Mouse (Mus musculus) heart, embryonic 13.5 days (tissue): ENCODE results near the gene Mfap2. TPM values are rescaled to one million over a fixed set of nuclear protein-coding genes. Genes with fewer than 3 reads are reported as not detected.
A peak's percentile ranks its signal among the peaks of the same experiment; 100 is the strongest.

Source experiments
- ATAC-seq: fragments of 200-750 bp; cut with Nextera tagmentation; 2 replicates; pipeline ENCODE4 v1.8.0; 2017; ENCODE audit warnings: moderate TSS enrichment; ENCODE audit not compliant: insufficient number of reproducible peaks, low FRiP score, low TSS enrichment; ENCODE audit errors: extremely low read depth
- H3K27ac ChIP-seq: fragments of 300-500 bp; sonication (generic); replicated peaks from 2 replicates; pipeline ENCODE4 v1.5.1; 2015; ENCODE audit warnings: moderate library complexity, mild to moderate bottlenecking, inconsistent platforms
- H3K27me3 ChIP-seq: fragments of 300-500 bp; sonication (generic); replicated peaks from 2 replicates; pipeline ENCODE4 v1.6.1; 2015; ENCODE audit warnings: mild to moderate bottlenecking, inconsistent platforms
- H3K36me3 ChIP-seq: fragments of 300-500 bp; sonication (generic); 2 replicates; pipeline ENCODE4 v1.6.1; 2015; ENCODE audit warnings: mild to moderate bottlenecking, inconsistent platforms
- H3K4me1 ChIP-seq: fragments of 300-500 bp; sonication (generic); 2 replicates; pipeline ENCODE4 v1.6.1; 2015; ENCODE audit warnings: inconsistent platforms
- H3K4me2 ChIP-seq: fragments of 300-500 bp; sonication (generic); 2 replicates; pipeline ENCODE4 v1.6.1; 2015; ENCODE audit warnings: inconsistent platforms, mild to moderate bottlenecking, moderate library complexity
- H3K4me3 ChIP-seq: fragments of 300-500 bp; sonication (generic); 2 replicates; pipeline ENCODE4 v1.5.1; 2015; ENCODE audit warnings: moderate library complexity, mild to moderate bottlenecking, inconsistent platforms
- H3K9ac ChIP-seq: fragments of 300-500 bp; sonication (generic); 2 replicates; pipeline ENCODE4 v1.6.1; 2015; ENCODE audit warnings: inconsistent platforms, mild to moderate bottlenecking, moderate library complexity
- H3K9me3 ChIP-seq: fragments of 300-500 bp; sonication (generic); 2 replicates; pipeline ENCODE4 v1.6.1; 2016; ENCODE audit warnings: inconsistent platforms
- WGBS: fragments of 180-500 bp; shearing (Covaris S2); methylation state at CpG from one replicate; pipeline ENCODE4 v1.1.7; 2015; ENCODE audit warnings: mixed read lengths; 5-methylcytosine and 5-hydroxymethylcytosine counted together
- polyA plus RNA-seq: library from polyadenylated mRNA; unstranded; fragments of >200 nt; fragmentation: Nextera tagmentation; extraction: Ambion mirVana; gene quantifications from 2 replicates; pipeline ENCODE4 v1.2.1, GENCODE M21; 2015

Mfap2 gene
- polyA plus RNA-seq, result 273 and 299 TPM in 2 replicates

DNA sequence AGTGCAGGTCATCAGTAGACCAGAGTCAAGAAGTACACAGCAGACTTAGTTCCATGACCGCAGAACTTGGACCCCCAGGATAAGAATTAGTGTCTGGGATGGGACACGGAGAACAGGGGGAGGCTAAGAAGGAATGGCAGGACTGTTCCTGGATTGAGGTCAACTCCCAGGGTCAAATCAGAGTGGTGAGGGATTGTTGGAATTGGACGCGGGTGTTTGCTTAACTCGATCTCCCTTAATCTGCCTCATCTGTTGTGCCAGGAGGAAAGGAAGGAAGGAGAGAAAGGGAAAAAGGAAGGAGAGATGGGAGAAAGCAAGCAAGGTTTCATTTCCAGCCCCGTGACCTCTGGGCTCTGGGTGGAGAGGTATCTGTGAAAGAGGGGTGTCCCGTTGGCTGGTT lies at the start of gene Mfap2:
Gene Mfap2, plus strand, starts transcription at position 301 of the 400 bp plus-strand sequence.
- Histone ChIP-seq H3K4me3 (peak within 1 kb of the TSS; percentile 78), H3K36me3 (peaks cover 52% of the 10 kb centered on the region), H3K9ac (peak within 1 kb of the TSS; percentile 89), H3K27ac (peak within 1 kb of the TSS; percentile 79), H3K4me2 (peak within 1 kb of the TSS; percentile 76), H3K9me3 (no peaks in the 10 kb centered on the region), H3K27me3 (no peaks in the 10 kb centered on the region), H3K4me1 (peaks cover 33% of the 10 kb centered on the region)
- ATAC-seq, result no peak
- WGBS, result 15% methylated on average over 7 of the region's 7 CpGs

DNA sequence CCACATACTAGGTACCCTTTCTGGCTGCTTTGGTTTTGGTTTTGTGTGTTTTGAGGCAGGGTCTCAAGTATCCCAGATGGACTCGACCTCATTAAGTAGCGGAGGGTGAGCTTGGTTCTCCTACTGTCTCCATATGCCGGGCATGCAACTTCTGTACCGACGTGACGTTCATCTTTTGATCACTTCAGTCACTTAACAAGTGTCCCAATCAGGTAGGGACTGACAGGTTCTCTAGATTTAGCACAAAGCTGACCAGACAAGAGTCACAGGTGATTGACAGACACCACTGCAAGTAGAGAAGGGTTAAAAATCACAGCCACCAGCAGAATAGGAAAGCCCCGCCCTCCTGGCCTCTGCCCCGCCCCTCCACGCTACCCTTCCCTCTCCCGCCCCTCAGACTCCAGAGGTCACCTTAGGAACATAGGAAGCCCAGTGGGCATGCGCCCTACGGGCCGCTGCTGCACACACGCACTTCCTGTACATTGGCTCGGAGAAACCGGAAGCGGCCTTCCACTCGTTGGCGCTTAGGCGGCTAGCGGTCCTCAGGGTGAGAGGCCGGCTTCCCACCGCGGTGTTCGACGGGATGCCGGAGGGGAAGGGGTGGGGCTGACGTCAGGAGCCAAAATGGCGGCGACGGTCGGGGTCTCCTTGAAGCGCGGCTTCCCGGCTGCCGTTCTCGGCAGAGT lies 49.3 kb upstream of the Mfap2 start, which contains the start of gene Sdhb:
Gene Sdhb, plus strand, starts transcription at position 423 of the 686 bp plus-strand sequence.
- 4% methylated on average over 37 of the region's 37 CpGs for WGBS
- Histone ChIP-seq H3K27me3 (peaks cover 8% of the 10 kb centered on the region; the same call in 1 of the 2 replicates), H3K4me1 (peaks cover 55% of the 10 kb centered on the region), H3K9ac (peak within 1 kb of the TSS; percentile 98), H3K36me3 (peaks cover 8% of the 10 kb centered on the region; the same call in 1 of the 2 replicates), H3K4me3 (peak within 1 kb of the TSS; percentile 96), H3K27ac (peak within 1 kb of the TSS; percentile 89), H3K9me3 (no peaks in the 10 kb centered on the region), H3K4me2 (peak within 1 kb of the TSS; percentile 97)
- peak; percentile 92 for ATAC-seq

DNA sequence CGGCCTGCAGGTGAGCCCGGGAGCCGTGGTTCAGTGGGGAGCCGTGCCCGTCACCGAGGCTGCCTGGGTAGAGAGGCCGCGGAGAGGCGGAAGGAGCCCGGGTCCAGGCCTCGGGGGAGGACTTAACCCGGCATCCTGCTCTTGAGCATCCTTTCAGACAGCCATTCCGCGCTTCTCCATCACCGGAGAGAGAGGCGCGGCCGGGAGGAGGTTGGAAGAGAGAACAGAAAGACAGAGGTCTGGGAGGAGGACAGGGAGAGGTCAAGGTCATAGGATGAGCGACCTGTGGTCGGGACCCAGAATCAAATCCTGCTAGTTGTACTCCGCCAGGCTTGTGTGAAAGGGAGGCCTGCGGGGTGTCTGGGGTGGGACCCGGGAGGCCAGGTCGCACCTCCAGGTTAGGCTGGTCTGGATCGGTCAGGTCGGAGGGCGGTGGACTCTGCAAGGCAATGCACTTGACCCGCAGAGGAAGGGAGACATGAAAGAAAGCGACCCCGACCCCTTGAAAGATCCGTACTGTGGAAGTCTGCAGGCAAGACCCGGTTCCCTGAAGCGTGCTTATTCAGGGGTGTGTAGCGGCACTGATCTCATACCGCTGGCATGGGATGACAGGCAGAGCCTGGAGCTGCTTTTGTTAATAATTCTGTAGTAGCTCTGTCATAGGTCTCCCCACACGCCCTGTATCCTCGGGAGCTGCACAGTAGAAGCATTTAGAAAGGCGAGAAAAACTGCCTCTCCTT lies 48.6 kb upstream of the Mfap2 start:
- ATAC-seq, result no peak

DNA sequence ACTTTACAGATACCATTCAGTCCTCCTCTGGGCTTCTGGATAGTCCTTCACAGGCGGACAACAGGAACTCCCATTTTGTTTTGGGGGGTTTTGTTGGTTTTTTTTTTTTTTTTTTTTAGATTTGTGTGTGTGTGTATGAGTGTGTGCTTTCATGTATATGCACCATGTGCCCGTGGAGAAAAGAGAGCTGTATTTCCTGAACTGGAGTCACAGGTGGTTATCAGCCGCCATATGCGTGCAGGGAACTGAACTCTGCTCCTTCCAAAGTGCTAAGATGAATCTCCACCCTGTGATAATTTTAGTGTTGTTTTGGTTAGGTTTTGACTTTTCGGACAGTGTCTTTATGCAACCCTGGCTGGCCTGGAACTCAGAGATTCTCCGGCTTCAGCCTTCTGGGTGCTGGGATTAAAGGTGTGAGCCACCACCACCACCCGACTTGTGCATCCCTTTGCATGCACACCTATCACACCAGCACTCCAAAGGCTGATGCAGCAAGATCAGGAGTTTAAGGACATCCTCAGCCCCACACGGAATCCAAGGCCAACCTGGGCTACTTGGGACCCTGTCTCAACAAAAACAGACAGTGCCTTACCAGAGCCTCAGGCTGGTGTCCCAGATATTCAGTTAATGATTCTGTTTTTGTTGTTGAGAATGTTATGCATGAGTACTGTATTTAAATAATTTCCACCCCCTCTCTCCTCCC lies 47.9 kb upstream of the Mfap2 start:
- Histone ChIP-seq H3K4me1 (peaks cover 48% of the 10 kb centered on the region), H3K27me3 (no peaks in the 10 kb centered on the region), H3K27ac (peak overlapping the region; percentile 89), H3K4me3 (peak overlapping the region; percentile 96), H3K36me3 (peaks cover 22% of the 10 kb centered on the region), H3K9me3 (no peaks in the 10 kb centered on the region), H3K4me2 (peak overlapping the region; percentile 97), H3K9ac (peak overlapping the region; percentile 98)
- WGBS, result 61% methylated on average over 8 of the region's 8 CpGs
- no peak for ATAC-seq

More for the DNA sequence above, 48.6 kb upstream of the Mfap2 start:
- Histone ChIP-seq H3K4me1 (peaks cover 55% of the 10 kb centered on the region), H3K9me3 (no peaks in the 10 kb centered on the region), H3K9ac (peak overlapping the region; percentile 98), H3K36me3 (peaks cover 15% of the 10 kb centered on the region), H3K27me3 (peaks cover 4% of the 10 kb centered on the region; the same call in 1 of the 2 replicates), H3K4me2 (peak overlapping the region; percentile 97), H3K4me3 (peak overlapping the region; percentile 96), H3K27ac (peak overlapping the region; percentile 89)
- WGBS, result under 1% methylated on average over 38 of the region's 38 CpGs

DNA sequence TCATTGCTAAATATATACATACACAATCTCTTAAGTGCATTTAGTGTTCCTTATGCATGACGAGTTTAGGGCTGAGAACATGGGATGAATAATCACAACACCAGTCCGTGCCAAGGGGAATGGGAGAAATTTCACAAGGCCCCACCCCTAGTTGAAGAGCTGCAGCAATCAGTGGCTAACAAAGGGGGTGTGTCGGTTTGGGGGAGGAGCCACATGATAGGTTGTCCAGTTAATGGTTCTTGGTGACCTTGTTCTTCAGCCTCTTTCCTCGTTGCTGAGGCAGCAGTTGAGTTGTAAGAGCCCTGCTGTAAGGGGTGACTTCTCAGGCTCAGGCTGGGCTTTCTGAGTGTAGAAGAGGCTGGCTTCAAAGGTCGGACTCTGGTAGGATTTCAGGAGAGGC lies 47.3 kb upstream of the Mfap2 start:
- Histone ChIP-seq H3K27ac (peak overlapping the region; percentile 54), H3K9ac (peak overlapping the region; percentile 50; the same call in 1 of the 2 replicates), H3K4me2 (peak overlapping the region; percentile 97), H3K9me3 (no peaks in the 10 kb centered on the region), H3K36me3 (peaks cover 28% of the 10 kb centered on the region), H3K4me1 (peaks cover 43% of the 10 kb centered on the region), H3K4me3 (peak overlapping the region; percentile 96), H3K27me3 (no peaks in the 10 kb centered on the region)
- ATAC-seq, result no peak
- 30% methylated on average over 5 of the region's 5 CpGs for WGBS

DNA sequence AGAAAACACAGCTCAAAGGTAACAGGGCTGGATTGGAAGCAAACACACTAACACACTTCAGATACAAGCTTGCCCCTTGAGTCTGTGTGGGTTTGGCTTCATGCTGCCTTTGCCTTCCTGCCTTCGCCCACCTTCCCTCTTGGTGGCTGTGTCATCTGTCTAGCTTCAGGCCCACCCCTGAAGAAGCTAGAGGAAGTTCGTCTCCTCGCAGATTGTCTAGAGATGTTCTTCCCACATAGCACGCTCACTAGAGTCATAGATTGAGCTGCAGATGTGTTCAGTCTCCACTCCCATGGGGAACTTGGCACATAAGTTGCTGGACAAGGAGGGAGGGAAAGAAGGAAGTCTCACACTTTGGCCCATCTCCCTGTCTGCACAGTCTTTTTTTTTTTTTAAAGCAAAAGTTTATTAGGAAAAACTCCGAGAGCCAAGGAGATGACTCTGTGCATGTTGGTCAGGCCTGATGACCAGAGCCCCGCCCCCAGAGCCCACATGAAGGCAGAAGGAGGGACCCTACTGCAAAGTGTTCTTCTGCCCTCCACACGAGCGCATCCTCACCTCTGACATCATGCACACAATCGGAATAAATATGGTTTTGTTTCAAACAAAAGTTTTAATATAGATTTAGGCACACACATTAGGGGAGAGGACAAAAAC lies 46.1 kb upstream of the Mfap2 start:
- ATAC-seq, result no peak
- Histone ChIP-seq H3K36me3 (peaks cover 38% of the 10 kb centered on the region), H3K27ac (no peak overlapping the region), H3K9ac (peak overlapping the region; percentile 21), H3K4me3 (no peak overlapping the region), H3K4me1 (peaks cover 38% of the 10 kb centered on the region), H3K27me3 (no peaks in the 10 kb centered on the region), H3K4me2 (no peak overlapping the region), H3K9me3 (no peaks in the 10 kb centered on the region)
- WGBS, result 77% methylated on average over 9 of the region's 9 CpGs

DNA sequence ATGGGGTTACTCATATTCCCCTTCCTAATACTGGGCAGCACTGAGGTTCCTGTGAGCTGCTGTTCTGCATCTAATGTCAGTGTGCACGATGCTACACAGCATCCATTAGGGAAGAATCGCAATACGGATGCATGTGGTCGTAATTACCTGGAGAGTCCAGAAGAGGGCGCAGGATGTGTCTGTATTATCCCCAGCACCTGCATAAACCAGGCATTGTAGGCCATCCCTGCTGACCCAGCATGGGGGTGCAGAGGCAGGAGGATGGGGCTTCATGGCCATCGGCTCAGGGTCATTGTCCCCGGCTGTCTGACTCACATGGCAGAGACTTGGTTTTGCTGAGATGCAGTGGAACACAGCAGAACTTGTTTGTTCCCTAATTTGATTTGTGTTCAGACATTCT lies 45.6 kb upstream of the Mfap2 start:
- Histone ChIP-seq H3K4me3 (no peak overlapping the region), H3K27me3 (no peaks in the 10 kb centered on the region), H3K36me3 (peaks cover 43% of the 10 kb centered on the region), H3K27ac (no peak overlapping the region), H3K9me3 (no peaks in the 10 kb centered on the region), H3K4me2 (no peak overlapping the region), H3K9ac (no peak overlapping the region; the same call in 1 of the 2 replicates), H3K4me1 (peaks cover 37% of the 10 kb centered on the region)
- WGBS, result 24% methylated on average over 7 of the region's 7 CpGs
- no peak for ATAC-seq

DNA sequence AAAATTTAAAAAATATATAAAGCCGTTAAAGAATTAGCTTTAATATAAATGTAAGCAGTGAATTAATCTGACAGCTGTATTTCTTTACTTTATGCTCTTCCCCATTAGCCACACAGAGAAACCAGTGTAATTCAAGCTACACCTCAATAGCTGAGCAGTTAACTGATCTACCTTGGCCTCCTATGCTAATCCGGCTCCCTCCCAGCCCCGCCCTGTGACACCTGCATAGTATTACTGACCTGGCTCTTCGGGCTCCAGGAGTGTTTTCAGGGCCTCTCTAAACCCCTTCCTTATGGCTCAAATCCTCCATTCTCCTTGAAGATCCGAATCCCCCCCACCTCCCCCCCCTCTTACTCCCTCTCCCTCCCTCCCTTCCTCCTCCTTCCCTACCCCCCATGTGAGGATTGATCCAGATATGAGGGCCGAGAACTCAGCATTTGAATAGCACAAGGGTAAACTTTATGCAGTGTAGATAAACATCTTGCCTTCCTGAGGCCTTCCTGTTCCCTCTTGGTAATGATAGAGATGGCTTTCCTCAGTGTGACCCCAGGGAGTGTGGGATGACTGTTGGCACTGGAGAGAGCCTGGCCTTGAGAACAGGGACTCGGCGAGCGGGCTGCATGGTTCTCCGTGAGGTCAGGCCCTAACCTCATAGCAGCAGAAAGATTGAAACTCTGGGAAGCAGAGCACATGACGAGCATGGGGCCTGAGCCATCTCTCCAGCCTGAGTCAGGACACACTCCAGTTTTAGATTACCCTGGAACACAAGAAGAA lies 42.6 kb upstream of the Mfap2 start:
- 80% methylated on average over 11 of the region's 11 CpGs for WGBS
- H3K36me3 ChIP-seq, result peaks cover 73% of the 10 kb centered on the region
- no peak overlapping the region for H3K4me2 ChIP-seq
- no peaks in the 10 kb centered on the region for H3K9me3 ChIP-seq
- no peak overlapping the region for H3K27ac ChIP-seq
- H3K4me1 ChIP-seq, result peaks cover 21% of the 10 kb centered on the region
- H3K27me3 ChIP-seq, result no peaks in the 10 kb centered on the region
- H3K4me3 ChIP-seq, result no peak overlapping the region
- H3K9ac ChIP-seq, result no peak overlapping the region
- no peak for ATAC-seq

DNA sequence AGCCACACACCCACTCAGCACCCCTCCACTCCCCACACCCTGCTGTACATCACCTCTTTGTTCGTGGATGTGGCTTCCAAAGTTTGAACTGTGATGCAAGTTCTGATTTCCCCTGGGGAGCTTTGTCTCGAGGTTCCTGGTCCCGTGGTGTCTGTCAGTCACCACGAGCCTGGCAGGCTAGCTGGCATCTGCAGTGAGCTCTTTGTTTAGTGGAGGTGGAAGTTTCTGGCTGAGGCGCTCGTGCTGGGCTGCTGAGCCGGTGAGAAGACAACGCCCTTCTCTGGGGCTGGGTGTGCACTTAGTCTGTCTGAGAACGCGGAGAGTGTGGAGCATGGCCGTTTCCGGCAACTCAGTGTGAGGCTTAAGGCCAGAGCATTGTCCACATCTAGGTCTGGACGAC lies 38.5 kb upstream of the Mfap2 start:
- H3K4me2 ChIP-seq, result no peak overlapping the region
- H3K9ac ChIP-seq, result no peak overlapping the region
- WGBS, result 86% methylated on average over 13 of the region's 13 CpGs
- no peak overlapping the region for H3K27ac ChIP-seq
- no peak overlapping the region for H3K4me3 ChIP-seq
- no peak for ATAC-seq
- H3K27me3 ChIP-seq, result no peaks in the 10 kb centered on the region
- H3K9me3 ChIP-seq, result no peaks in the 10 kb centered on the region
- H3K36me3 ChIP-seq, result peaks cover 99% of the 10 kb centered on the region
- H3K4me1 ChIP-seq, result no peaks in the 10 kb centered on the region

DNA sequence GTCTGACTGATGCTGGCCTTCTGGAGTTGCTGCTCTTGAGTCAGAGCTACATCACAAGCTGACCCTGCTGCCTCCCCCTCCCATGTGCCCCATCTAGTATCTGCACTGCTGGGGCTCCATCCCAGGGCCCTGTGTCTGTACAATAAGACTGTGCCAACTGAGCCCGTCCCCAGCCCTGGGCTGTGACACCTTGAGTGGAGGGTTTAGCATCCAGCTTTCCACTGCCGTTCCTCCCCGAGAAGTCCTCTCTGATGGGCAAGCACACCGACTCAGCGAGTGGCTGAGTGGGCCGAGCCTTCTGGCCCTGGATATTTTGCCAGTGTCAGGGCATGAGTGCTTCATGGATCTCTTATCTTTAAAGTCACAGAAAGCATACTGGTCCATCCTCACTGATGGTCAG lies 35.8 kb upstream of the Mfap2 start:
- 92% methylated on average over 6 of the region's 6 CpGs for WGBS
- Histone ChIP-seq H3K4me1 (peaks cover 11% of the 10 kb centered on the region; the same call in 1 of the 2 replicates), H3K27me3 (no peaks in the 10 kb centered on the region), H3K27ac (no peak overlapping the region), H3K9ac (no peak overlapping the region), H3K36me3 (peaks cover 100% of the 10 kb centered on the region), H3K4me2 (no peak overlapping the region), H3K4me3 (no peak overlapping the region), H3K9me3 (no peaks in the 10 kb centered on the region)
- no peak for ATAC-seq
